Mouse (Mus musculus): ENCODE data around the gene Slc35e3.

Gene Slc35e3

DNA sequence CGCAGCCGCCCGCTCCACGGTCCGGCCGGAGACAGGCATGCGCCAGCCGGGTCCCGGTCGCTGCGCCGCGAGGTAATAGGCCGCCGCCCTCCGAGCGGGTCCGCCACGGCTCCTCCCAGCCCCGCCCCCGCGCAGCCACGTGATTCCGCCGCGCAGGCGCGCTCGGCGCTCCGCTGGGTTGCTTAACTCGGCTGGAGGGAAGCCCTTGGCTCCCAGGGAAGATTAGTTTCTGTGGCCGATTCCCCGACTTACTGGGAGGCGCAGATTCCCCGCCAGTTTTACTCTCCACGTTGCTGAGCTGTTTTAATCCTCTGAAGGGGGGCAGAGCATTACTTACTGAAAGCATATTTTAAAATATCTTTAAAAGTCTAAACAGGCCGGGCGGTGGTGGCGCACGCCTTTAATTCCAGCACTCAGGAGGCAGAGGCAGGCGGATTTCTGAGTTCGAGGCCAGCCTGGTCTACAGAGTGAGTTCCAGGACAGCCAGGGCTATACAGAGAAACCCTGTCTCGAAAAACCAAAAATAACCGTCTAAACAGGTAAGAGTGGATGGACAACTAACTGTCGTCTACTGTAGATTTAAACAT, at the start of gene Slc35e3:
Slc35e3 (minus strand) TSS at position 69 of the 587 bp plus-strand sequence.
- peak; percentile 98 for DNase-seq

DNA sequence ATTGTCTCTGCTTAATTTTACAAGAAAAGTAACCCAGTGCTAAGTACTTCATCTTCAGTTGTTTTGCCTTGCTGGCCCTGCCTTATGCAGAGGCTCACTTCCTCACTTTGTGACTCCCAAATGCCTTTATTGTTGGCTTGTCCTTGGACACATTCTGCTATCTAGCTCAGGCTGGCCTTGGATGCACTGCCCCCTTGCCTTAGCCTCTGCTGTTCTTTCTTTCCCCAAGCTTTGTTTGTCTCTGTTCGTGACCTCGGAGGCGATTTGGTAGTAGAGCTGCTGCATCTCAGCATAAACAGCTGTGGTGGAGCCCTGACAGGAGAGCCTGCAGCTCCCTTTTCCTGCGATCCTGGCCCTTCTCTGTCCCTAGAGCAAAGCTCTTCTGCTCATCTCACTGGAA, 49.0 kb upstream of the Slc35e3 start:
- no peak for DNase-seq

DNA sequence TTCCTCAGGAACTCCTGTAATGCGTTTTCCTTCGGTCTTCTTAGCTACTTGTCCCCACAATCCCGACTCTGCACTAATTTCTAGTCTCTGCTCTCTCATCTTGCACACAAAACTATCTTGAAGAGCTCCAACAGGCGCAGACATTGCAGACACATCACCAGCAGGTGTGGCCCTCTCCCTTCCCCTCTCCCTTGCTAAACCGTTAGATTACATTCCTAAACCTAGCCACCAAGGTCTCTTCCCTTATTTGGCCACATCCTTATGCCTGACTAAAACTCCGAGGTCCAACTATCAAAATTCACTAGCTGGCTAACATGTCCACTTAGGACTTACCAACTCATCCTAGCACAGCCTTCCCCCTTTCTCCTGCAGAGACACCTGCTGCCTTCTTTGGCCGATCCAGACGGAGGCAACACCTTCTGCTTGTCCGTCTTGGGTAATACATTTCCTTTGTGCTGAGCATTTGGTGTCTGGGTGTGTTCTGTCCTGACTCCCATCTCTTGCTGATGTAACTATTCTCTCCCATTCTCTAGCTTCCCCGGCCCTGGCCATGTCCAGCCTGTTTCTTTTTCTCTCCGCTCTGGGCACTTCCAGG, 47.4 kb upstream of the Slc35e3 start:
- no peak for DNase-seq

DNA sequence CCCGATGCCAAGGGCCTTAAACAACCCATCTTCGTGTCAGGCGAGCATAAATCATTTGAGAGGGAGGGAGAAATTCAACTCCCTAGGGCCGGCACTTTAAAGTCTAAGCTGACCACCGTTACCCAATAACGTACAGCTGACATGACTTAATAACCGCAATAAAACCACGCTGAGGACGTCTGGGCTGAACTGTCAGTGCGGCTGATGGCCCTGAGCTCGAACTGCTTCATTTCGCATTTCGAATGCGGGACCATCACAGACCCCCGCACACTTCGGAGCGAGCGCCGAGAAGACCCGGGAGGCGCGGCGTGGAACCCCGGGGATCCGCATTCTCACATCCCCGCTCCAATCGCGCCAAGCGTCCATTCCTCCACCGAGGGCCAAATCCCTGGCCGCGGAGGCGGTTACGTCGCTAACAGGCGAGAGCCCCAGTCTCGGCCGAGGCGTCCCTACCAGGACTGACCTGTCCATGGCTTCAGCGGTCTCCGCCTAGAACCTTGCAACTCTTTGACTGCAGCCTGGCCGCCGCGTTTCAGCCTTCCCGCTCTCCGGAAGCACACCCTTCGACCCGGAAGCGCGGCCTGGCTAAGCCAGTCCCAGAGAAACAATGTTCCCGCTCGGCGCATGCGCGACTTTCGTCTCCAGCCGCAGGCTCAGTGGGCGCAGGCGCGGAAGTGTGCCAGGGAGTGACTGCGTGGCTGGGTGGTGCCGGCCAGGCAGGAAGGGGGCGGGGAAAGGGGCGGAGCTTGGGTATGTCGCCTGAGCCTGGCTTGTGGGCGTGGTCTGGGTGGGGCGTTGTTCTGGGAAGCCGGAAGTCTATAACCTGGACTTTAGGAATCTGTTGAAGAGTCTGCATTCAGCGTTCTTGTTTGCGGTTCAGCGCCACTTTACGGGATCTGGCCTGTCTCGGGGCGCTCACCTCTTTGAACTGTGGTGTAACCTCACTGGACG, 46.3 kb upstream of the Slc35e3 start, which contains the start of gene Nup107:
Nup107 (minus strand) TSS at position 565 of the 951 bp plus-strand sequence.
- DNase-seq: peak; percentile 100

DNA sequence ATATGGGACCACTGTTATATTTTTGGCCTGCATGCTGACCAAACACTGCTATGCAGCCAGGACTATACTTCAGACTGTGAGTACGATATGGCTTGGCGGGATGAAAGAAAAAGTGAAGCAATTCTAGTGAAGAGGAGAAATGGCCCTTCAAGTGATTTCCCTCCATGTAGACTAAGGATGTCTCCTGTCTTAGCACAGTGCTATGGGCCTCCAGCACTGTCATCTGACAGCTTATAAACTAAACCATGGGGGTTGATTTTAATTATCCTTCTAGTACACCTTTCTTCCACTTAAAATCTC, 45.0 kb upstream of the Slc35e3 start:
- no peak for DNase-seq

DNA sequence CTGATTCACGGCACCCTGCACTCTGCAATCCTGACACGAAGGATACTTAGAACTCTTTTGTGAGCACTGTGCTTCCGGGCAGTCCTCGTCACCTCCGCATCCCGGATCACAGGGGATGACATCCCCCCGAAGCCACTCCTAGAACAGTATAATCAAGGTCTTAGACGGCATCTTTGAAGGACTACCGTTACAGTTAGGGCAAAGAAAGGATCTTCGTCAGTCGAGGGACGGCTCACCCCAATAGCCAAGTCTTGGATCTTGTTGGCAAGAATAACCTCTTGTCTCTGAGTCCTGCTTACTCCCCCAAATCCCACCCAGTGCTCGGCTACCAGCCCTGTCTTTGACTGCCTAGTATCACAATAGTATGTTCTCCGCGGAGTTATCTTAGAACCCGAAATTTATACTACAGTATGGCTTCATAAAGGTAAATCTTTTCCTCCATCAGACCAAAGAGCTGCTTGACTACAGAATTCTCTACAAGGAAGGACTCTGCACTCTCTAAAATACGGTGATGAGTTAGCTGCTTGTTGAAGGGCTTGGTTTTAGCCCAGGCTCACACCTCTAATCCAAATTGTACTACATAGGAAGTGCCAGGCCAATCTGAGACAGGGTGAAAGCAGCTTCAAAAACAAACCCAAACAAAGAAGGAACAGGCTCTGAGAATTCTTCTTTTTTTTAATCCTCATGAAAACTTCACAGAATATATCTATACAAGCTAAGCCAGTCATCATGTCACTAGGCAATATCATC, 44.4 kb upstream of the Slc35e3 start:
- no peak for DNase-seq

GRCm38 (mm10) chr10:117790011-117790410, 43.8 kb upstream of the Slc35e3 start:
- DNase-seq: no peak

DNA sequence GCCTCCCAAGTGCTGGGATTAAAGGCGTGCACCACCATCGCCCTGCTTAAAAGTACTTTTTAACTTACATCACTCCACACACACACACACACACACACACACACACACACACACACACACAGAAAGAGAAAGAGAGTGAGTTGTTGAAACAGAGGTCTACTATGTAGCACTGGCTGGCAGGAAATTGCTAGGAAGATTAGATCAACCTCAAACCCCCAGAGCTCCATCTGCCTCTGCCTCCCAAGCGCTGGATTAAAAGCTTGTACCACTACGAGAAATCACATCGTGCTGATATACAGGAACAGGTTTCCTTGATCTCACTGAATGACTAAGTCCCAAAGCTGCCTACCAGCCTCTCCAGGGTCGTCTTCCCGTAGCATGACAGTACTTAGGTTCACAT, 38.5 kb upstream of the Slc35e3 start:
- no peak for DNase-seq

- DNase-seq: no peak
These were observed 37.7 kb upstream of the Slc35e3 start for GRCm38 (mm10) chr10:117783786-117784420.

DNA sequence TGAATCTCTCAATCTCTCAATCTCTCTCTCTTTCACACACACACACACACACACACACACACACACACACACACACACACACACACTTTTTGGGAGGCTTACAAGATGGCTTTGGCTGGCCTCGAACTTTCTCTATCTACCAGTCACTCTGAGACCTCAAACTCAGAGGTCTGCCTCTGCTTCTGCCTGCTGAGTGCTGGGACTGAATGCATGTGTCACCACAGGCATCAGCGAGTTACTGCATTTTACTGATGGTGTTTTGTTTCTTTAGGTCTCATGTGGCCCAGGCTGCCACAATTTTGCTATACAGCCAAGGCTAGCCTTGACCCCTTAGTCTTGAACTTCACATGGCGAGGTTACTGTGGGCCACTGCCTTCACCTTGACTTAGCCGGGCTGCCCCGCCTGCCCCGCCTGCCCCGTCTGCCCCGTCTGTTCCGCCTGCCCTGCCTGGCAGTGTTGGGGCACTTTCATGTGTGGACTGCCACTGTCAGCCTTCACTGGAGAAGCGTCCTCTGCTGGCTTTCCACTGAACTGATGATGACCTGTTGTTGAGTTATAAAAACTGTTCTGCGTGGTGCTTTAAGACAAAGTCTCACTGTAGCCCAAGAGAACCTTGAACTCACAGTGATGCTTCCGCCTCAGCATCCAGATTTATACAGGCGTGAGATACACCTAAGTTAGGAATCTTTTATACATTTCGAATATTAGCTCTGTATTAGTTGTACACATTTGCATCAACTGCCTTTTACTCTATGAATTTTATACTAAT, 36.5 kb upstream of the Slc35e3 start:
- no peak for DNase-seq

GRCm38 (mm10) chr10:117782056-117782455, 35.9 kb upstream of the Slc35e3 start:
- no peak for DNase-seq

GRCm38 (mm10) chr10:117781021-117781725, 35.0 kb upstream of the Slc35e3 start:
- DNase-seq: no peak

DNA sequence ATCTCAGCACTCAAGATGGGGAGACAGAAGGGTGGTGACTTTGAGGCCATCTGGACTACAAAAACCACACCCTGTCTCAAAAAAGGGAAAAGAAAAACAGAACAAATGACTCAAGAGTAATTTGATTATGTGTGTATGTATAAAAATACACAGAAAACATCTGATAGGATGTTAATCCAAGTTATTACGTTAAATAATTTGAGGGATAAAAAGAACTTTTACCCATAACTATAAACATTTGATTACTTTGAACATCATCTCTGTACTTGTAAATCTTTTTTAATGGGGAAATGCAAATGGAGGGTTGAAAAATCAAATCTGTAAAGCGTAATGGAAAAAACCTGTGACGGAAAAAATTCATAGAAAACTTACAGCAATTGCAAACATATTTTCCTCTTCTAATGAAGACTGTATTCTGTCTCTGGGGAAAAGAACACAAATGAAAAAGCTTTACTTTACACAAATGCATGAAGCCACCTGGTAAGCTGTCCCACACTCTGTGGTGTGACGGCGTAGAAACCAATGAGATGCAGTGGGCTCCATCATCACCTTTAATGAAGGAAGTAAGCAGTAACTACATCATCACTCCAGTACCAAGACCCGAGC, 34.2 kb upstream of the Slc35e3 start:
- no peak for DNase-seq

GRCm38 (mm10) chr10:117779581-117780305, 33.6 kb upstream of the Slc35e3 start:
- DNase-seq: no peak

DNA sequence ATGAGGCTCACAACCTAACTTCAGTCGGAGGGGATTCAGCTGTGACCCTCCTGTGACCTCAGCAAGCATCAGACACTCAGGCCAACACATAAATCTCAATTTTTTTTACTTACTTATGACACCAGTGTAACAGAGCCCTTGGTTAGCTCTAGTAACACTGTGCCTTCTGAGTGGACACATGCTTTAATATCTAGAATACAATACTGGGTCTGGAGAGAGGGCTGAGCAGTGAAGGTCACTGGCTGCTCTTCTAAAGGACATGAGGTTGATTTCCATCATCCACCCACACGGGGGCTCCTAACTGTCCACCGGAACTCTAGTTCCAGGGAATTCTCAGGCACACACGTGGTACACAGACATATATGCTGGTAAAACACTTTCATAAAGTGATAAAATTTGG, 32.8 kb upstream of the Slc35e3 start:
- DNase-seq: no peak

DNA sequence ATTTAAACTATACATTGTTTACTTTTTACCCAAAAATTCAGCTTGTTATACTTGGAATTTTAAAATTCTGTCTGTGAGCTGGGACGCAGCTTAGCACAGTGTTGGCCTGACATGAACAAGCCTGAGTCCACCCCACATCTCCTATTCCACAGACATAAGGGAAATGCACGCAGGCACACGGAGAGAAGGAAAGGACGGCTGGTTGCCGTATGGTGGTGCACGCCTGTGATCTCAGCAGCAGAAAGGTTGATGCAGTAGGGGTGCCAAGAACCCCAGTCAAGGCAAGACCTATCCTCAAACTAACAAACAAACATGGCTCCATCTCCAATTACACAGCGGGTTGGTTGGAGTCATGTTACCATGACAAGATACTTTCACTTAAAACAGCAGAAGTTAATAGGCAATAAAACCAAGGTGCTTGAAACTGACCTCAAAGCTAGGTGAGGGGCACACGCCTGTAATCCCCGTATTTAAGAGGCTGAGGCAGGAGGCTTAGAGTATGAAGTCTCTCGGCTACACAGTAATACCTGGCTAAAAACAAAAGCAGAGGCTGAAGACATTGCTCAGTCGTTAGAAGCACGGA, 32.3 kb upstream of the Slc35e3 start:
- DNase-seq: no peak

- DNase-seq: no peak
These were observed 31.5 kb upstream of the Slc35e3 start for GRCm38 (mm10) chr10:117777501-117778327.

DNA sequence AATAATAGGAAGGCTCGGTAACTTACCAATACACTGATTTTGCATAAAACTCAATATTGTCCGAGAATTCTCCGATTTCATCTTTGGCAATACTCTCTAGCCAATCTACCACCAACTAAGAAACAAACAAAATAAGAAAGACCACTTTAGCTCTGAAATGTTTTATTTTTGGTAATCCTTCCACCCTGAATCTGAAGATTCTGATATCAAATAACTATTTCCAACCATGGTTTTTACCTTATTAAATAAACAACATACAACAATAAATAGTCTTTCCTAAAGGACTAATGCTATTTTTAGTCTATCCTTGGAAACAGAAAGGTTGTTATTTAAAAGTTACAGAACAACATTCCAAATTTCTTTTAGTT, 30.9 kb upstream of the Slc35e3 start:
- DNase-seq: no peak
